Mouse (Mus musculus): ENCODE results near the gene a.

GRCm38 (mm10) chr2:155051622-155052351 lies 260.6 kb downstream of the a start:
- TF ChIP-seq POLR2AphosphoS5 (IDR thresholded peaks at IDR 0.05; ENCODE audit: insufficient replicate concordance, low read depth, low read length) (no peak), CTCF (IDR thresholded peaks at IDR 0.05; ENCODE audit: low read depth, low read length) (no peak), GATA1 (IDR thresholded peaks at IDR 0.05; ENCODE audit: borderline replicate concordance, low read length) (no peak)

Measured in G1E (cell line).